Mouse (Mus musculus) E14TG2a.4 (cell line): ENCODE measurements around the gene Timm8a2.

Experiments used
- H3K27me3 ChIP-seq: 2 replicates; pipeline ENCODE4 v1.6.1; 2014; ENCODE audit warnings: low read length, control low read depth; ENCODE audit not compliant: insufficient read depth
- H3K36me3 ChIP-seq: 2 replicates; pipeline ENCODE4 v1.6.1; 2014; ENCODE audit warnings: low read length, control low read depth; ENCODE audit not compliant: insufficient read depth
- H3K4me1 ChIP-seq: replicated peaks from 2 replicates; pipeline ENCODE4 v1.6.1; 2014; ENCODE audit warnings: low read depth, low read length, control low read depth
- H3K4me3 ChIP-seq: replicated peaks from 2 replicates; pipeline ENCODE4 v1.5.1; 2014; ENCODE audit warnings: mild to moderate bottlenecking, low read length
- H3K9me3 ChIP-seq: 2 replicates; pipeline ENCODE4 v1.6.1; 2014; ENCODE audit warnings: low read length, control low read depth
- CTCF ChIP-seq: conservative IDR thresholded peaks from 2 replicates; pipeline ENCODE4 v1.5.1; 2014; ENCODE audit warnings: low read length
- NANOG ChIP-seq: IDR thresholded peaks from 2 replicates; pipeline ENCODE4 v1.6.1; 2014; ENCODE audit warnings: borderline replicate concordance, low read length, mixed read lengths
- POU5F1 ChIP-seq: IDR thresholded peaks from 2 replicates; pipeline ENCODE4 v1.6.1; 2014; ENCODE audit warnings: low read length, borderline replicate concordance

The Timm8a2 gene

GRCm38 (mm10) chr14:122034451-122034850, at the start of gene Timm8a2:
TSS of gene Timm8a2 (plus strand) at chr14:122034674.
- TF ChIP-seq CTCF, result no peak
- no peak for TF ChIP-seq POU5F1
- TF ChIP-seq NANOG, result no peak
- Histone ChIP-seq H3K4me3 (peak within 1 kb of the TSS; percentile 78), H3K9me3 (no peaks in the 10 kb centered on the region), H3K36me3 (peaks cover 9% of the 10 kb centered on the region), H3K27me3 (no peaks in the 10 kb centered on the region), H3K4me1 (peaks cover 19% of the 10 kb centered on the region)

GRCm38 (mm10) chr14:121985477-121985876, 49.0 kb upstream of the Timm8a2 start:
- no peaks in the 10 kb centered on the region for H3K9me3 ChIP-seq
- no peak overlapping the region for H3K4me3 ChIP-seq
- no peak for TF ChIP-seq NANOG
- TF ChIP-seq CTCF, result no peak
- no peak for TF ChIP-seq POU5F1
- no peaks in the 10 kb centered on the region for H3K27me3 ChIP-seq
- no peaks in the 10 kb centered on the region for H3K4me1 ChIP-seq
- peaks cover 21% of the 10 kb centered on the region for H3K36me3 ChIP-seq

- Histone ChIP-seq H3K4me1 (no peaks in the 10 kb centered on the region), H3K9me3 (no peaks in the 10 kb centered on the region), H3K36me3 (peaks cover 24% of the 10 kb centered on the region), H3K4me3 (no peak overlapping the region), H3K27me3 (no peaks in the 10 kb centered on the region)
- no peak for TF ChIP-seq POU5F1
- no peak for TF ChIP-seq NANOG
- TF ChIP-seq CTCF, result no peak
Observed at GRCm38 (mm10) chr14:121986028-121986427, 48.4 kb upstream of the Timm8a2 start.

GRCm38 (mm10) chr14:121987287-121987686, 47.2 kb upstream of the Timm8a2 start:
- H3K36me3 ChIP-seq, result peaks cover 29% of the 10 kb centered on the region
- H3K9me3 ChIP-seq, result no peaks in the 10 kb centered on the region
- no peak overlapping the region for H3K4me3 ChIP-seq
- H3K4me1 ChIP-seq, result no peaks in the 10 kb centered on the region
- TF ChIP-seq POU5F1 (no peak), NANOG (no peak)
- H3K27me3 ChIP-seq, result no peaks in the 10 kb centered on the region

GRCm38 (mm10) chr14:121987691-121988090, 46.8 kb upstream of the Timm8a2 start:
- TF ChIP-seq POU5F1, result no peak
- TF ChIP-seq CTCF, result no peak
- TF ChIP-seq NANOG, result no peak
- Histone ChIP-seq H3K9me3 (no peaks in the 10 kb centered on the region), H3K4me1 (no peaks in the 10 kb centered on the region), H3K36me3 (peaks cover 33% of the 10 kb centered on the region), H3K27me3 (no peaks in the 10 kb centered on the region), H3K4me3 (no peak overlapping the region)

GRCm38 (mm10) chr14:121989331-121989730, 45.1 kb upstream of the Timm8a2 start:
- Histone ChIP-seq H3K27me3 (no peaks in the 10 kb centered on the region), H3K4me1 (no peaks in the 10 kb centered on the region), H3K4me3 (no peak overlapping the region), H3K36me3 (peaks cover 42% of the 10 kb centered on the region), H3K9me3 (no peaks in the 10 kb centered on the region)
- TF ChIP-seq CTCF (no peak), POU5F1 (no peak), NANOG (no peak)

GRCm38 (mm10) chr14:121989869-121990268, 44.6 kb upstream of the Timm8a2 start:
- Histone ChIP-seq H3K4me1 (no peaks in the 10 kb centered on the region), H3K9me3 (no peaks in the 10 kb centered on the region), H3K27me3 (no peaks in the 10 kb centered on the region), H3K36me3 (peaks cover 46% of the 10 kb centered on the region), H3K4me3 (no peak overlapping the region)
- TF ChIP-seq POU5F1, result no peak
- TF ChIP-seq CTCF, result no peak
- TF ChIP-seq NANOG, result no peak

- TF ChIP-seq CTCF (no peak), POU5F1 (no peak), NANOG (no peak)
- no peaks in the 10 kb centered on the region for H3K27me3 ChIP-seq
- H3K4me1 ChIP-seq, result no peaks in the 10 kb centered on the region
Observed at GRCm38 (mm10) chr14:121990897-121991296, 43.6 kb upstream of the Timm8a2 start.

GRCm38 (mm10) chr14:121991921-121992320, 42.6 kb upstream of the Timm8a2 start:
- TF ChIP-seq POU5F1 (no peak), CTCF (no peak), NANOG (no peak)
- H3K4me1 ChIP-seq, result no peaks in the 10 kb centered on the region

More at GRCm38 (mm10) chr14:121990897-121991296, 43.6 kb upstream of the Timm8a2 start:
- Histone ChIP-seq H3K36me3 (peaks cover 57% of the 10 kb centered on the region), H3K4me3 (no peak overlapping the region), H3K9me3 (no peaks in the 10 kb centered on the region)

More at GRCm38 (mm10) chr14:121991921-121992320, 42.6 kb upstream of the Timm8a2 start:
- Histone ChIP-seq H3K9me3 (no peaks in the 10 kb centered on the region), H3K4me3 (no peak overlapping the region), H3K27me3 (no peaks in the 10 kb centered on the region), H3K36me3 (peaks cover 67% of the 10 kb centered on the region)
